8 mouse cellular contexts compared by ENCODE assay signal in the genomic region with DNA sequence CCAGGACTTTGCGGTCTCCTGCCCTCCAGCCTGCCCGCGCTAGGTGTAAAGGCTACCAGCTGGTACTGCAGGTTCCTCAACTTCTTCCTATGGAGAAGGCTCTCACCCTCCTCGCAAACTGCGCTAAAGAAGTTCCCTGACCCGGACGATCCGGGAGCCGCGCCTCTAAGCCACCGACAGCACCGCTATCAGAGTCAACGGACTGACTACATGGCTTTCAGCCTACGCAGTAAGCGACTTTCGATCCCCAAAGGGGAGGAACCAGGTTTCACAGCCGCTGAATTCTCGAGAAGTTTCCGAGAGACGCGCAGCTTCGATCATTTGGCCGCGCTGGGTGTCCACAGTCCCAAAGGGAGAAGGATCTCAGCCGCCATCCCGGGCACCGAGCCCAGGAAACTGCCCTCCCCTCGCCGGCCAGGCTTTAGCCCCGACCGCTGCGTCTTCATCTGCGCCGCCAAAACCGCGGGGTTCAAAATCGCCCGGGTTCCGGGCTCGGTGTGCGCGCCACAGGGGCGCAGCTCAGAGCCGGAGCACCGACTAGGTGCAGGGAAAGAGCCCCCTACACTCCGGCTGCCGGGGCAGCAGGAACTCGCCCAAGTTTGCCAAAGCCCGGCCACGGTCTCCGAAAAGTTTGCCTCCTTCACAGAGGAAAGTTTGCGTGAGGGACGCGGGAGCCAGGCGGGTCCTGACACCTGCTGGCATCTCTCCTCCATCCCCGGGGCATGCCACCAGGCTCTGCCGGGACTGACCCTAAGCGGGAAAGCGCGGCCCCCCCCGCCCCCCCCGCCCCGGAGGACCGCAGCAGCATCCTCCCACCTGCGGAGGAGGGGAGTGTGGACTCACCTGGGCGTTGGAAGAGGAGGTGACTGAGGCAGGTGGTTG. TPM values are rescaled to one million over a fixed set of nuclear protein-coding genes. Genes with fewer than 3 reads are reported as not detected.
DNase-seq lines count a peak whose midpoint lies in the region; ATAC-seq and TF ChIP-seq lines count a peak whose summit lies in the region.

No protein-coding gene starts in this region.

- ATAC-seq in heart, embryonic 13.5 days (ENCODE audit: extremely low read depth, insufficient number of reproducible peaks, low FRiP score, low TSS enrichment) = no peak; the same call in 1 of the 2 replicates
- ATAC-seq in kidney, embryonic 16.5 days (ENCODE audit: low FRiP score, low TSS enrichment) = peak; percentile 32
- ATAC-seq in liver, postnatal 0 days = peak; percentile 24
- ATAC-seq in neural tube, embryonic 13.5 days (ENCODE audit: low read depth) = peak; percentile 52

- peaks cover 20% of the 10 kb centered on the region for H3K27me3 ChIP-seq in erythroblast, embryonic 14.5 days (ENCODE audit: control insufficient read depth)
- peaks cover 47% of the 10 kb centered on the region for H3K27me3 ChIP-seq in heart, embryonic 13.5 days (replicated peaks)
- H3K27me3 ChIP-seq in kidney, embryonic 16.5 days (ENCODE audit: insufficient read depth, low read length) = peaks cover 24% of the 10 kb centered on the region
- peaks cover 10% of the 10 kb centered on the region; the same call in 1 of the 2 replicates for H3K27me3 ChIP-seq in liver, postnatal 0 days (ENCODE audit: insufficient read depth, low read length)
- peaks cover 56% of the 10 kb centered on the region for H3K27me3 ChIP-seq in neural tube, embryonic 13.5 days

- no peaks in the 10 kb centered on the region for H3K9me3 ChIP-seq in erythroblast, embryonic 14.5 days (ENCODE audit: control insufficient read depth, low read length)
- H3K9me3 ChIP-seq in heart, embryonic 13.5 days = no peaks in the 10 kb centered on the region
- no peaks in the 10 kb centered on the region for H3K9me3 ChIP-seq in kidney, embryonic 16.5 days (ENCODE audit: low read length)
- H3K9me3 ChIP-seq in liver, postnatal 0 days (ENCODE audit: low read length) = no peaks in the 10 kb centered on the region
- no peaks in the 10 kb centered on the region for H3K9me3 ChIP-seq in neural tube, embryonic 13.5 days

- peak; percentile 22 for TF ChIP-seq CTCF in liver, postnatal 0 days (IDR thresholded peaks at IDR 0.05; ENCODE audit: low read depth)

- H3K27ac ChIP-seq in heart, embryonic 13.5 days (replicated peaks) = peak overlapping the region; percentile 49; the same call in 1 of the 2 replicates
- H3K27ac ChIP-seq in kidney, embryonic 16.5 days (ENCODE audit: low read length) = no peak overlapping the region
- H3K27ac ChIP-seq in liver, postnatal 0 days (ENCODE audit: low read depth) = peak overlapping the region; percentile 99
- H3K27ac ChIP-seq in neural tube, embryonic 13.5 days (replicated peaks) = no peak overlapping the region

- peak overlapping the region; percentile 100 for H3K4me2 ChIP-seq in heart, embryonic 13.5 days
- peak overlapping the region; percentile 100 for H3K4me2 ChIP-seq in kidney, embryonic 16.5 days (replicated peaks; ENCODE audit: low read depth, low read length)
- H3K4me2 ChIP-seq in liver, postnatal 0 days (ENCODE audit: low read depth, low read length) = peak overlapping the region; percentile 96
- H3K4me2 ChIP-seq in neural tube, embryonic 13.5 days = peak overlapping the region; percentile 95

- no peak for TF ChIP-seq EP300 in liver, postnatal 0 days (IDR thresholded peaks at IDR 0.05; ENCODE audit: low read depth)

- peak; percentile 82 for DNase-seq in CD4-positive, CD25-positive, alpha-beta regulatory T cell, adult 2 months (ENCODE audit: low read depth, low spot score)
- peak; percentile 87 to 88 for DNase-seq in adrenal gland, postnatal 36 days
- DNase-seq in liver, postnatal 0 days = peak; percentile 73
- DNase-seq in testis, postnatal 14 days (ENCODE audit: low spot score) = peak; percentile 48

- peaks cover 44% of the 10 kb centered on the region for H3K36me3 ChIP-seq in erythroblast, embryonic 14.5 days (ENCODE audit: control insufficient read depth)
- H3K36me3 ChIP-seq in heart, embryonic 13.5 days = no peaks in the 10 kb centered on the region
- no peaks in the 10 kb centered on the region for H3K36me3 ChIP-seq in kidney, embryonic 16.5 days (ENCODE audit: insufficient read depth, low read length)
- 0 out of 2 replicates have a peak, but pooled peaks cover 2% of the 10 kb centered on the region for H3K36me3 ChIP-seq in liver, postnatal 0 days (replicated peaks; ENCODE audit: insufficient read depth, low read length)
- H3K36me3 ChIP-seq in neural tube, embryonic 13.5 days = no peaks in the 10 kb centered on the region

- H3K4me3 ChIP-seq in erythroblast, embryonic 14.5 days (replicated peaks) = peak overlapping the region; percentile 99
- H3K4me3 ChIP-seq in heart, embryonic 13.5 days = peak overlapping the region; percentile 78
- H3K4me3 ChIP-seq in kidney, embryonic 16.5 days (ENCODE audit: low read length) = peak overlapping the region; percentile 68
- H3K4me3 ChIP-seq in liver, postnatal 0 days (ENCODE audit: low read depth, low read length) = peak overlapping the region; percentile 84
- H3K4me3 ChIP-seq in neural tube, embryonic 13.5 days = peak overlapping the region; percentile 68

- WGBS in heart, embryonic 13.5 days = under 1% methylated on average over 65 of the region's 66 CpGs
- WGBS in kidney, embryonic 16.5 days = under 1% methylated on average over 64 of the region's 66 CpGs
- WGBS in liver, postnatal 0 days (ENCODE audit: insufficient replicate concordance) = under 1% methylated on average over 66 of the region's 66 CpGs
- under 1% methylated on average over 65 of the region's 66 CpGs for WGBS in neural tube, embryonic 13.5 days

- H3K4me1 ChIP-seq in erythroblast, embryonic 14.5 days (ENCODE audit: control insufficient read depth) = peaks cover 72% of the 10 kb centered on the region
- peaks cover 12% of the 10 kb centered on the region for H3K4me1 ChIP-seq in heart, embryonic 13.5 days
- H3K4me1 ChIP-seq in kidney, embryonic 16.5 days (ENCODE audit: insufficient read depth, low read length) = peaks cover 6% of the 10 kb centered on the region
- H3K4me1 ChIP-seq in liver, postnatal 0 days (ENCODE audit: insufficient read depth) = peaks cover 29% of the 10 kb centered on the region
- H3K4me1 ChIP-seq in neural tube, embryonic 13.5 days (replicated peaks) = peaks cover 25% of the 10 kb centered on the region

- peak overlapping the region; percentile 86 for H3K9ac ChIP-seq in heart, embryonic 13.5 days
- H3K9ac ChIP-seq in kidney, embryonic 16.5 days (replicated peaks; ENCODE audit: low read length) = peak overlapping the region; percentile 66
- peak overlapping the region; percentile 92 for H3K9ac ChIP-seq in liver, postnatal 0 days (replicated peaks)
- H3K9ac ChIP-seq in neural tube, embryonic 13.5 days = peak overlapping the region; percentile 63

RNA-seq across cellular contexts. Expression of a gene that starts 0.6 kb away (rescaled TPM):
- total RNA-seq in adrenal gland, postnatal 36 days (2021) = 10 to 100 TPM in 1 of 2 experiments, 1 to 10 TPM in 1; 6.3 to 12.5 TPM
- 7.2 and 9.3 TPM in 2 replicates for polyA plus RNA-seq in erythroblast, embryonic 14.5 days (2012)
- 17.4 and 31.3 TPM in 2 replicates for polyA plus RNA-seq in heart, embryonic 13.5 days (2015; fragmentation: Nextera tagmentation; extraction: Ambion mirVana)
- polyA plus RNA-seq in kidney, embryonic 16.5 days (2015; fragmentation: Nextera tagmentation; extraction: Ambion mirVana) = 8.3 and 9.2 TPM in 2 replicates
- 30.7 and 32.5 TPM in 2 replicates for polyA plus RNA-seq in liver, postnatal 0 days (2015; fragmentation: Nextera tagmentation; extraction: Ambion mirVana)
- 2.7 and 2.9 TPM in 2 replicates for polyA plus RNA-seq in neural tube, embryonic 13.5 days (2015; fragmentation: Nextera tagmentation; extraction: Ambion mirVana)

Comparison
In these comparisons a context has a peak if more than half of its experiments do, and no peak if none do; other contexts are left out.
1. H3K27ac ChIP-seq: peak in heart, embryonic 13.5 days (single experiment) and liver, postnatal 0 days (single experiment); none in kidney, embryonic 16.5 days (single experiment) and neural tube, embryonic 13.5 days (single experiment).
2. Peak in every context shown above with its lines, with median percentiles within 50 percentile points of each other: DNase-seq, H3K4me3 ChIP-seq, H3K4me2 ChIP-seq and H3K9ac ChIP-seq.